Mouse (Mus musculus) cerebellum, postnatal 36 days (tissue): Measurements from ENCODE around the gene Ddc.

ENCODE experiments used
- DNase-seq, 2 experiments: peaks; one replicate each; pipeline ENCODE4 v3.0.0; 2021 to 2022; ENCODE audit warnings: mixed read lengths in 2 of 2

Ddc gene

GRCm38 (mm10) chr11:11904995-11905394, 7.1 kb upstream of the Ddc start:
- DNase-seq = no peak

- DNase-seq = no peak
Observed at GRCm38 (mm10) chr11:11901509-11901908, 3.6 kb upstream of the Ddc start.

- DNase-seq = no peak
Observed at GRCm38 (mm10) chr11:11898496-11898895, 552 bp upstream of the Ddc start.

GRCm38 (mm10) chr11:11895479-11895878, 2.5 kb downstream of the Ddc start:
- no peak for DNase-seq

GRCm38 (mm10) chr11:11893769-11894168, 4.2 kb downstream of the Ddc start:
- DNase-seq = no peak

- DNase-seq = no peak
Observed at GRCm38 (mm10) chr11:11892993-11893602, 4.8 kb downstream of the Ddc start.

- DNase-seq = no peak
Observed at GRCm38 (mm10) chr11:11891832-11892231, 6.1 kb downstream of the Ddc start.

- DNase-seq = no peak
Observed at GRCm38 (mm10) chr11:11890139-11890741, 7.7 kb downstream of the Ddc start.

GRCm38 (mm10) chr11:11888727-11889126, 9.2 kb downstream of the Ddc start:
- no peak for DNase-seq

GRCm38 (mm10) chr11:11888051-11888450, 9.9 kb downstream of the Ddc start:
- DNase-seq = no peak

GRCm38 (mm10) chr11:11886403-11886998, 11.4 kb downstream of the Ddc start:
- DNase-seq = no peak

- DNase-seq = no peak
Observed at GRCm38 (mm10) chr11:11885921-11886320, 12.0 kb downstream of the Ddc start.

- DNase-seq = no peak
Observed at GRCm38 (mm10) chr11:11885246-11885643, 12.7 kb downstream of the Ddc start.

- no peak for DNase-seq
Observed at GRCm38 (mm10) chr11:11884533-11885245, 13.3 kb downstream of the Ddc start.

- DNase-seq = no peak
Observed at GRCm38 (mm10) chr11:11881783-11882155, 16.2 kb downstream of the Ddc start.

- no peak for DNase-seq
Observed at GRCm38 (mm10) chr11:11881026-11881782, 16.7 kb downstream of the Ddc start.

GRCm38 (mm10) chr11:11880351-11880750, 17.6 kb downstream of the Ddc start:
- no peak for DNase-seq

- DNase-seq = no peak
Observed at GRCm38 (mm10) chr11:11879699-11880002, 18.3 kb downstream of the Ddc start.

- no peak for DNase-seq
Observed at GRCm38 (mm10) chr11:11878981-11879698, 18.8 kb downstream of the Ddc start.

GRCm38 (mm10) chr11:11878278-11878980, 19.5 kb downstream of the Ddc start:
- no peak for DNase-seq

GRCm38 (mm10) chr11:11877891-11878277, 20.1 kb downstream of the Ddc start:
- DNase-seq = no peak

- DNase-seq = no peak
Observed at GRCm38 (mm10) chr11:11876366-11876765, 21.6 kb downstream of the Ddc start.
